Mouse (Mus musculus): Measurements from ENCODE around the gene Iqschfp. TPM values are rescaled to one million over a fixed set of nuclear protein-coding genes. Genes with fewer than 3 reads are reported as not detected.

The Iqschfp gene
- polyA plus RNA-seq, 2 experiments = 0.33 TPM; not detected in 1

GRCm38 (mm10) chr3:68544811-68545210, 652.8 kb downstream of the Iqschfp start:
- Histone ChIP-seq H3K27ac (replicated peaks; ENCODE audit: low read depth, low read length) (no peak overlapping the region), H3K36me3 (ENCODE audit: control insufficient read depth, insufficient read depth, low read length) (no peaks in the 10 kb centered on the region), H3K4me3 (replicated peaks; ENCODE audit: low read length) (no peak overlapping the region), H3K4me2 (replicated peaks; ENCODE audit: low read depth, low read length, severe bottlenecking) (no peak overlapping the region), H3K27me3 (ENCODE audit: control insufficient read depth, insufficient read depth, low read length) (no peaks in the 10 kb centered on the region), H3K9me3 (ENCODE audit: control insufficient read depth, low read length) (no peaks in the 10 kb centered on the region), H3K4me1 (ENCODE audit: control insufficient read depth, insufficient read depth, low read length) (no peaks in the 10 kb centered on the region), H3K9ac (ENCODE audit: low read depth, low read length, severe bottlenecking) (no peak overlapping the region)
- 81% methylated on average over 7 of the region's 7 CpGs for WGBS
- ATAC-seq (ENCODE audit: low FRiP score, low read depth) (no peak), DNase-seq (ENCODE audit: low spot score) (no peak)
- no peak for TF ChIP-seq POLR2A (IDR thresholded peaks at IDR 0.05; ENCODE audit: borderline replicate concordance, extremely low read depth, insufficient read depth, insufficient read length)

GRCm38 (mm10) chr3:68545898-68546297, 653.9 kb downstream of the Iqschfp start:
- Histone ChIP-seq H3K4me2 (replicated peaks; ENCODE audit: low read depth, low read length, severe bottlenecking) (no peak overlapping the region), H3K4me1 (ENCODE audit: control insufficient read depth, insufficient read depth, low read length) (no peaks in the 10 kb centered on the region), H3K9ac (ENCODE audit: low read depth, low read length, severe bottlenecking) (no peak overlapping the region), H3K27me3 (ENCODE audit: control insufficient read depth, insufficient read depth, low read length) (no peaks in the 10 kb centered on the region), H3K27ac (replicated peaks; ENCODE audit: low read depth, low read length) (no peak overlapping the region), H3K9me3 (ENCODE audit: control insufficient read depth, low read length) (no peaks in the 10 kb centered on the region), H3K36me3 (ENCODE audit: control insufficient read depth, insufficient read depth, low read length) (no peaks in the 10 kb centered on the region), H3K4me3 (replicated peaks; ENCODE audit: low read length) (no peak overlapping the region)
- 46% methylated on average over 6 of the region's 6 CpGs for WGBS
- DNase-seq (ENCODE audit: low spot score) (no peak), ATAC-seq (ENCODE audit: low FRiP score, low read depth) (no peak)
- TF ChIP-seq POLR2A (IDR thresholded peaks at IDR 0.05; ENCODE audit: borderline replicate concordance, extremely low read depth, insufficient read depth, insufficient read length) = no peak

- Histone ChIP-seq H3K9ac (ENCODE audit: low read depth, low read length, severe bottlenecking) (no peak overlapping the region), H3K4me3 (replicated peaks; ENCODE audit: low read length) (no peak overlapping the region), H3K4me1 (ENCODE audit: control insufficient read depth, insufficient read depth, low read length) (no peaks in the 10 kb centered on the region), H3K4me2 (replicated peaks; ENCODE audit: low read depth, low read length, severe bottlenecking) (no peak overlapping the region), H3K27ac (replicated peaks; ENCODE audit: low read depth, low read length) (no peak overlapping the region), H3K36me3 (ENCODE audit: control insufficient read depth, insufficient read depth, low read length) (no peaks in the 10 kb centered on the region), H3K27me3 (ENCODE audit: control insufficient read depth, insufficient read depth, low read length) (no peaks in the 10 kb centered on the region), H3K9me3 (ENCODE audit: control insufficient read depth, low read length) (no peaks in the 10 kb centered on the region)
- WGBS = 82% methylated on average over 4 of the region's 4 CpGs
- ATAC-seq (ENCODE audit: low FRiP score, low read depth) (no peak), DNase-seq (ENCODE audit: low spot score) (no peak)
- TF ChIP-seq POLR2A (IDR thresholded peaks at IDR 0.05; ENCODE audit: borderline replicate concordance, extremely low read depth, insufficient read depth, insufficient read length) = no peak
These were observed 663.1 kb downstream of the Iqschfp start for GRCm38 (mm10) chr3:68555087-68555662.

DNA sequence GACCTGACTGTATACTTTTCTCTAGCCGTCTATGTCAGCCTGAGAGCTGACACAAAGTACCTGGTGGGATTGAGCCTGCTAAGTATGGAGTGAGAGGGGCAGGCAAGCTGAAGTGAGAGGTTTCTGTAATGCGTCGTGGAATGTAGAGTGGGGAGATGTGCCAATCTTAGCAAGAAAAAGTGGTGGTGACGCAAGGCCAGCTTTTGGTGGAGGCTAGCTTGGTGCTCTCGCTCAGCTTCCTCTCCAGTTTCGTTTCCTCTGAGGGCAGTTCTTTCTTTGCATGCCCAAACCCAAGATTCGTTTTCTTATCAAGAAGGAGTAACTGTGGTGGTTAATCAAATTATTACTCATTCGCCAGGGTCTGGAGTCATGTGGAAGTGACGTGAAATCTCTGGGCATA, 664.9 kb downstream of the Iqschfp start:
- TF ChIP-seq POLR2A (IDR thresholded peaks at IDR 0.05; ENCODE audit: borderline replicate concordance, extremely low read depth, insufficient read depth, insufficient read length) = no peak
- H3K9ac ChIP-seq (ENCODE audit: low read depth, low read length, severe bottlenecking) = no peak overlapping the region
- no peaks in the 10 kb centered on the region for H3K36me3 ChIP-seq (ENCODE audit: control insufficient read depth, insufficient read depth, low read length)
- no peak for DNase-seq (ENCODE audit: low spot score)
- H3K27me3 ChIP-seq (ENCODE audit: control insufficient read depth, insufficient read depth, low read length) = no peaks in the 10 kb centered on the region
- H3K4me2 ChIP-seq (replicated peaks; ENCODE audit: low read depth, low read length, severe bottlenecking) = no peak overlapping the region
- no peak overlapping the region for H3K27ac ChIP-seq (replicated peaks; ENCODE audit: low read depth, low read length)
- no peaks in the 10 kb centered on the region for H3K4me1 ChIP-seq (ENCODE audit: control insufficient read depth, insufficient read depth, low read length)
- no peaks in the 10 kb centered on the region for H3K9me3 ChIP-seq (ENCODE audit: control insufficient read depth, low read length)
- 90% methylated on average over 9 of the region's 9 CpGs for WGBS
- no peak overlapping the region for H3K4me3 ChIP-seq (replicated peaks; ENCODE audit: low read length)
- ATAC-seq (ENCODE audit: low FRiP score, low read depth) = no peak

- TF ChIP-seq POLR2A (IDR thresholded peaks at IDR 0.05; ENCODE audit: borderline replicate concordance, extremely low read depth, insufficient read depth, insufficient read length) = no peak
These were observed 666.7 kb downstream of the Iqschfp start for GRCm38 (mm10) chr3:68558744-68559143.

DNA sequence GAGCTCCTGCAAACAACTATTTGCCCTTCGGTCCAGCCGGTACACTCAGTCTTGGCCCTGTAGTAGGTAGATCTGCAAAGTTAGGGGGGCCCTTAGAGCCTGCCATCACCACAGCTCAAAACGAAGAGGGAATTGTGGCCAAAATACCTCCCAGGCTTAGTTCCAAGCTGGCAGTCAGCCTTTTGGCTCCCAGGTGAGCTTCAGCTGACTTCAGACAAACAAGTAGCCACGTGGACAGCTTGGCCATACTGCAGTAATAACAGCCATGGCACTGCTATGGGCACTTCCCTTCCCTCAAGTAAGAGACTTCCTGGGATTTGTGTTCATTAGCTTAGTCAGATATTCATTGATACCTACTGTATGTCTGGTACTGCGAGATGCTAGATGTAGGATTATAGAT, 668.0 kb downstream of the Iqschfp start:
- TF ChIP-seq POLR2A (IDR thresholded peaks at IDR 0.05; ENCODE audit: borderline replicate concordance, extremely low read depth, insufficient read depth, insufficient read length) = no peak
- H3K9ac ChIP-seq (ENCODE audit: low read depth, low read length, severe bottlenecking) = no peak overlapping the region
- no peak overlapping the region for H3K4me3 ChIP-seq (replicated peaks; ENCODE audit: low read length)
- H3K27me3 ChIP-seq (ENCODE audit: control insufficient read depth, insufficient read depth, low read length) = no peaks in the 10 kb centered on the region
- H3K9me3 ChIP-seq (ENCODE audit: control insufficient read depth, low read length) = no peaks in the 10 kb centered on the region
- H3K4me1 ChIP-seq (ENCODE audit: control insufficient read depth, insufficient read depth, low read length) = no peaks in the 10 kb centered on the region
- ATAC-seq (ENCODE audit: low FRiP score, low read depth) (no peak), DNase-seq (ENCODE audit: low spot score) (no peak)
- H3K27ac ChIP-seq (replicated peaks; ENCODE audit: low read depth, low read length) = no peak overlapping the region
- WGBS = 82% methylated on average over 5 of the region's 5 CpGs
- no peaks in the 10 kb centered on the region for H3K36me3 ChIP-seq (ENCODE audit: control insufficient read depth, insufficient read depth, low read length)
- no peak overlapping the region for H3K4me2 ChIP-seq (replicated peaks; ENCODE audit: low read depth, low read length, severe bottlenecking)

More at GRCm38 (mm10) chr3:68558744-68559143, 666.7 kb downstream of the Iqschfp start:
- Histone ChIP-seq H3K9ac (ENCODE audit: low read depth, low read length, severe bottlenecking) (no peak overlapping the region), H3K27me3 (ENCODE audit: control insufficient read depth, insufficient read depth, low read length) (no peaks in the 10 kb centered on the region), H3K4me1 (ENCODE audit: control insufficient read depth, insufficient read depth, low read length) (no peaks in the 10 kb centered on the region), H3K27ac (replicated peaks; ENCODE audit: low read depth, low read length) (no peak overlapping the region), H3K9me3 (ENCODE audit: control insufficient read depth, low read length) (no peaks in the 10 kb centered on the region), H3K4me3 (replicated peaks; ENCODE audit: low read length) (no peak overlapping the region), H3K36me3 (ENCODE audit: control insufficient read depth, insufficient read depth, low read length) (no peaks in the 10 kb centered on the region), H3K4me2 (replicated peaks; ENCODE audit: low read depth, low read length, severe bottlenecking) (no peak overlapping the region)
- ATAC-seq (ENCODE audit: low FRiP score, low read depth) = no peak
- 82% methylated on average over 6 of the region's 6 CpGs for whole genome bisulfite sequencing
- DNase-seq (ENCODE audit: low spot score) = no peak

Measured in limb, embryonic 14.5 days (tissue).